Mouse (Mus musculus): Measurements from ENCODE around the gene Igfals. TPM values are rescaled to one million over a fixed set of nuclear protein-coding genes. Genes with fewer than 3 reads are reported as not detected.

Igfals gene
- not detected in 2 replicates for polyA plus RNA-seq (2012; ENCODE audit: insufficient read depth, insufficient read length, missing spikeins)

DNA sequence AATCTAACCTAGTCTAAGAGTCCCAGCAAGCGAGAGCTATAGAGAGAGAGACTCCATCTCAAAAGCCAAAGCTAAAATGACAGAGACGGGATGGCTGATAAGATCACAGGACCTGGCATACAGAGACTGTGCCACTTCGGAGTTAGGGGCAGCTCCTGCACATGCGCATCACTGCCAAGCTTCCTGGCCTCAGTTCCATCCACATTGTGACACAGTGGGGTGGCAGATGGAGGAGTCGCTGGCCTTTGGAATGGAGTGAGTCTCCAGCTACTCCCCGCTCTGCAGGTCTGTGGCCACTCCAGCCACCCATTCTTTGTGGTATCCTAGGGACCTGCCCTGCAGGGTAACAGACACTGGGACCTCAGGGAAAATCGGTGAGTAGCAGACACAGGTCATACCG is at the start of gene Igfals:
Igfals (plus strand) TSS at position 222 of the 400 bp plus-strand sequence.
- Histone ChIP-seq H3K4me1 (ENCODE audit: control insufficient read depth, insufficient read depth, low read length) (no peaks in the 10 kb centered on the region), H3K4me3 (ENCODE audit: insufficient read depth, low read length) (no peak within 1 kb of the TSS), H3K27ac (ENCODE audit: insufficient read depth, low read depth, low read length) (no peak within 1 kb of the TSS)
- TF ChIP-seq CTCF (IDR thresholded peaks at IDR 0.05; ENCODE audit: low read depth, low read length) = no peak

- Histone ChIP-seq H3K4me3 (ENCODE audit: insufficient read depth, low read length) (no peak overlapping the region), H3K27ac (ENCODE audit: insufficient read depth, low read depth, low read length) (no peak overlapping the region), H3K4me1 (ENCODE audit: control insufficient read depth, insufficient read depth, low read length) (no peaks in the 10 kb centered on the region)
- TF ChIP-seq POLR2A (IDR thresholded peaks at IDR 0.05; ENCODE audit: borderline replicate concordance, low read depth, low read length) (no peak), CTCF (IDR thresholded peaks at IDR 0.05; ENCODE audit: low read depth, low read length) (no peak)
These were observed 48.3 kb upstream of the Igfals start for GRCm38 (mm10) chr17:24817503-24817902.

DNA sequence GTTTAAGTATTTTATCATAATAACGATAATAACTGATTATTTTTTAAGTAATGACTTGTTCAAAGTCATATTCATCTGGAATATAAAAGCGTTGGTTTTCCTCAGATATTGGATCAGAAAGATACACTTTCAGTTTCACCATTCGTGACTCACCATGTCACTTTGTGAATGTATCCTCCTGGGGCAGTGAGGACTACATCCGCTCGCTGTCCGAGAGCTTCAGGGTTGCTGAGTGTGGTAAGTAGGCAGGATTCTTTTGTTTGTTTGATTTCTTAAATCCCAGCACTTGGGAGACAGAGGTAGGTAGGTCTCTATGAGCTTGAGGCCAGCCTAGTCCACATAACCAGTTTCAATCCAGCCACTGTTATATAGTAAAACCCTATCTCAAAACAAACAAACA is 47.6 kb upstream of the Igfals start:
- no peak overlapping the region for H3K27ac ChIP-seq (ENCODE audit: insufficient read depth, low read depth, low read length)
- H3K4me3 ChIP-seq (ENCODE audit: insufficient read depth, low read length) = no peak overlapping the region
- H3K4me1 ChIP-seq (ENCODE audit: control insufficient read depth, insufficient read depth, low read length) = no peaks in the 10 kb centered on the region
- no peak for TF ChIP-seq CTCF (IDR thresholded peaks at IDR 0.05; ENCODE audit: low read depth, low read length)
- no peak for TF ChIP-seq POLR2A (IDR thresholded peaks at IDR 0.05; ENCODE audit: borderline replicate concordance, low read depth, low read length)

DNA sequence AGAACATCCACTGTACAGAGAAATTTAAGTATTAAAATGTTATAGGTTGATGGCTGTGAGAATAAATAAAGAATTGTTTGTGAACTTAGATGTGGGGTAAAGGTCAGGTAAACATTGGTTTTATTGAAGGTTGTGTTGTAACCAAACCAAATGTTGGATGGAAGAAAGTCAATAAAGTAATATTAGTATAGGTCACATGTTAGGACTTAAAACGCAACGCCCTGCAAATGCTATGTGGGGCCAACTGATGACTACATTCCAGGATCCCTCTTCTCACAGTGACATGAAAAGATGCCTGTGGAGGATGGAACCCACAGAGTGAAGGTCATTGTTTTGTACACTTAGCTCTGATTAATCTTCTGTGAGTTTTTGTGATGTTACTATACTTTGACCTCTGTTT is 46.3 kb upstream of the Igfals start:
- H3K4me1 ChIP-seq (ENCODE audit: control insufficient read depth, insufficient read depth, low read length) = no peaks in the 10 kb centered on the region
- H3K4me3 ChIP-seq (ENCODE audit: insufficient read depth, low read length) = no peak overlapping the region
- H3K27ac ChIP-seq (ENCODE audit: insufficient read depth, low read depth, low read length) = no peak overlapping the region
- TF ChIP-seq POLR2A (IDR thresholded peaks at IDR 0.05; ENCODE audit: borderline replicate concordance, low read depth, low read length) (no peak), CTCF (IDR thresholded peaks at IDR 0.05; ENCODE audit: low read depth, low read length) (no peak)

DNA sequence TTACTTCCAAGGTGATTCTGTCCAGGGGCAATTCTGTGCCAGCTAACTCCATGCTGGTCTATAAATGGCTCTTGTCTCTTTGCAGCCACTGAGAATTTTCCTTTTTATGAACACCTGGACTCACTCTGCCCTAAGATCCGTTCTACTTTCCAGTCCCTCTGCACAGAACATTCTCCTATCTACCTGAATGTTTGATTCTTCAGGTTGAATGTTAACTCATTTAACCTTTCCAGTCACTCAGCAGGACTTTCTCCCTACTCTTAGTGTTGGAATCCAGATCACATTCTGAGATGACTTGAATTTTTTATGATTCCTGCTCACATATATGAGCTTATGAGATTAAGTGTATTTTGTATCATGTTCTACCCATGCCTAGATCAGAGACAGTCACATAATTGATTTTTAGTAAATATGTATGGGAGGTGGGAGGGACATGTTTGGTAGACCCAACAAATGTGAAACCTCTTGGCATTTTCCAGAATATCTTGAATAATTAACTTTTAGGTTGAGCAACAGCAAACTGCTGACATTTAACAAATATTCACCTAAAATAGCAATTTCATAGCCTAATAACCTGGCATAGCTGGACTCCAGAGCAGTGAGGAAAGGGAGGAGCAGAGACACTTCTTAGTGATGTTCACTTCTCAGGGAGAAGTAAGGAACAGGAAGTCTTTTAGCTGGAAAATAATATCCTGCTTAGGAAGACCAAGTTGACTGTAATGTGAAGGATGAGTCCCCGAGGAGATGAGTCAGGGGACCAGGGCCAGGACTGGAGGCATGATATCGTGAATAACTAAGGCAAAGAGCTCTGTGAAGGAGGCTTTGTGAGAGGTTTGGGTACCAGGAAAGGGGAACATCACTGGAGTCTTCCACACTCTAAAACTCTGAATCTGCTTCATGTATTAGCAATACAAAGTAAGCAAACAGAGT is 44.2 kb upstream of the Igfals start:
- Histone ChIP-seq H3K4me1 (ENCODE audit: control insufficient read depth, insufficient read depth, low read length) (no peaks in the 10 kb centered on the region), H3K27ac (ENCODE audit: insufficient read depth, low read depth, low read length) (no peak overlapping the region), H3K4me3 (ENCODE audit: insufficient read depth, low read length) (no peak overlapping the region)
- TF ChIP-seq POLR2A (IDR thresholded peaks at IDR 0.05; ENCODE audit: borderline replicate concordance, low read depth, low read length) (no peak), CTCF (IDR thresholded peaks at IDR 0.05; ENCODE audit: low read depth, low read length) (no peak)

- H3K4me3 ChIP-seq (ENCODE audit: insufficient read depth, low read length) = no peak within 1 kb of the TSS
- H3K4me1 ChIP-seq (ENCODE audit: control insufficient read depth, insufficient read depth, low read length) = peaks cover 12% of the 10 kb centered on the region
- no peak for TF ChIP-seq POLR2A (IDR thresholded peaks at IDR 0.05; ENCODE audit: borderline replicate concordance, low read depth, low read length)
- TF ChIP-seq CTCF (IDR thresholded peaks at IDR 0.05; ENCODE audit: low read depth, low read length) = no peak
- no peak within 1 kb of the TSS for H3K27ac ChIP-seq (ENCODE audit: insufficient read depth, low read depth, low read length)
These were observed 26.0 kb upstream of the Igfals start, which contains the start of gene Hagh for GRCm38 (mm10) chr17:24839842-24840241. TSS of gene Hagh (plus strand) at chr17:24840143.

GRCm38 (mm10) chr17:24840341-24840740 is 25.5 kb upstream of the Igfals start:
- H3K4me1 ChIP-seq (ENCODE audit: control insufficient read depth, insufficient read depth, low read length) = peaks cover 15% of the 10 kb centered on the region
- TF ChIP-seq POLR2A (IDR thresholded peaks at IDR 0.05; ENCODE audit: borderline replicate concordance, low read depth, low read length) (no peak), CTCF (IDR thresholded peaks at IDR 0.05; ENCODE audit: low read depth, low read length) (no peak)
- H3K27ac ChIP-seq (ENCODE audit: insufficient read depth, low read depth, low read length) = no peak overlapping the region
- H3K4me3 ChIP-seq (ENCODE audit: insufficient read depth, low read length) = no peak overlapping the region

DNA sequence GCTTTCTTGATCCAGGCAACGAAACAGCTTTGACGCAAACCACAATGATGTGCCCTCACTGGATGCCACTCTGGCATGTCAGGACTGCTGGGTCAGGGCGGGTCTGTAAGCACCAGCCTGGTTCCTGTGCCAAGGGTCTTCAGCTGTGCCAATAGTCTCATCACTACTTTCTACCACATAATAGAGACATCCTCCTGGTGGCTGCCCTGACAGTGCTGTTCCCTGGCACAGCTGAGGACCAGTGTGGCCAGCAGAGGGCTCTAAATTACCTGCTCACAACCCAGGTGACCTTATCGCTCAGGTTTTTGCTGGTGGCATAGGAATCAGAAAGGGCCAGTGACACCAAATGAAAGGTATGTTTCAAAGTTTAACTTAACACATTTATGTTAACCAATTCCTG is 24.7 kb upstream of the Igfals start:
- Histone ChIP-seq H3K27ac (ENCODE audit: insufficient read depth, low read depth, low read length) (no peak overlapping the region), H3K4me3 (ENCODE audit: insufficient read depth, low read length) (no peak overlapping the region), H3K4me1 (ENCODE audit: control insufficient read depth, insufficient read depth, low read length) (peaks cover 18% of the 10 kb centered on the region)
- TF ChIP-seq CTCF (IDR thresholded peaks at IDR 0.05; ENCODE audit: low read depth, low read length) (no peak), POLR2A (IDR thresholded peaks at IDR 0.05; ENCODE audit: borderline replicate concordance, low read depth, low read length) (no peak)

DNA sequence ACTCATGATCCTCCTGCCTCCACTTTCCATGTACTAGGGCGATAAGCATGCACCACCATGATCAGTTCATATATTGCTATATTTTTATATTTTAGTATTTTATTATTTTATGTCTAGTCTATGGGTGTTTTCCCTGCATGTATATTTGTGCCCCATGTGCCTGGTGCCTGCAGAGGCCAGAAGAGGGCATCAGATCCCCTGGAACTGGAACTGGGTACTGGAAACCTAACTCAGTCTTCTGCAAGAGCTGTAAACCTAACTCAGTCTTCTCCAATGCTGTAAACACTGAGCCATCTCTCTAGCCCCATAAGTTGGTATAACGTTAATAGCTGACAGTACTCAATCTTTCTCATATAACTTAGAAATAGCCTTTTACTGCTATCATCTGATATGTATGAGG is 23.2 kb upstream of the Igfals start:
- Histone ChIP-seq H3K4me3 (ENCODE audit: insufficient read depth, low read length) (no peak overlapping the region), H3K27ac (ENCODE audit: insufficient read depth, low read depth, low read length) (no peak overlapping the region), H3K4me1 (ENCODE audit: control insufficient read depth, insufficient read depth, low read length) (peaks cover 20% of the 10 kb centered on the region)
- TF ChIP-seq CTCF (IDR thresholded peaks at IDR 0.05; ENCODE audit: low read depth, low read length) (no peak), POLR2A (IDR thresholded peaks at IDR 0.05; ENCODE audit: borderline replicate concordance, low read depth, low read length) (no peak)

- no peak overlapping the region for H3K4me3 ChIP-seq (ENCODE audit: insufficient read depth, low read length)
- H3K4me1 ChIP-seq (ENCODE audit: control insufficient read depth, insufficient read depth, low read length) = peaks cover 20% of the 10 kb centered on the region
- TF ChIP-seq POLR2A (IDR thresholded peaks at IDR 0.05; ENCODE audit: borderline replicate concordance, low read depth, low read length) (no peak), CTCF (IDR thresholded peaks at IDR 0.05; ENCODE audit: low read depth, low read length) (no peak)
- no peak overlapping the region for H3K27ac ChIP-seq (ENCODE audit: insufficient read depth, low read depth, low read length)
These were observed 21.3 kb upstream of the Igfals start for GRCm38 (mm10) chr17:24844525-24844924.

All from bone marrow macrophage, adult 2 months (primary cell).